Mouse (Mus musculus): ENCODE measurements around the gene Ripor3. TPM values are rescaled to one million over a fixed set of nuclear protein-coding genes. Genes with fewer than 3 reads are reported as not detected.

The Ripor3 gene
- polyA plus RNA-seq, 1 experiment from 2014 or later: 0.55 TPM

DNA sequence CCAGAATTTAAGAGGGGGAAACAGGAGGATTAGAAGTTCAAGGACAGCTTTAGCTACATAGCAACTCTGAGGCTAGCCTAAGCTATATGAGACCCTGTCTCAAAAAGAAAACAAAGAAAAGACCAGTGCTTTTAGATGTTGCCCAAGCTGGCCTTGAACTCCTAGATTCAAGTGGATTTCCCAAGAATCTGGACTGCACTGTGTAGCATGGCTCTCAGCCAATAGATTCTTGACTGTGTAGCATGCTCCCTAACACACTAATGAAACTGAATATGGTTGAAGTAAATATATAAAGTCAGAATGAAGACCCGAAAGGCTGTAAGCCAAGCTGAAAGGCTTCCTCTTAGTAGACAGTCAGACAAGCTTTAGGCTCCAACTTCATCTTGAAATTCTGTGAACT, 41.7 kb upstream of the Ripor3 start:
- H3K9ac ChIP-seq (ENCODE audit: low read length): no peak overlapping the region
- WGBS: 97% methylated on average over 1 of the region's 1 CpGs
- peaks cover 23% of the 10 kb centered on the region for H3K4me1 ChIP-seq (ENCODE audit: control insufficient read depth, insufficient read depth, low read length)
- H3K27ac ChIP-seq (replicated peaks; ENCODE audit: low read depth, low read length): no peak overlapping the region
- DNase-seq (ENCODE audit: low spot score) (no peak), ATAC-seq (ENCODE audit: insufficient number of reproducible peaks, low FRiP score, low TSS enrichment, low read depth) (no peak)
- peaks cover 18% of the 10 kb centered on the region for H3K27me3 ChIP-seq (ENCODE audit: control insufficient read depth, insufficient read depth, low read length)
- no peak overlapping the region for H3K4me3 ChIP-seq (ENCODE audit: low read depth, low read length)
- H3K4me2 ChIP-seq (ENCODE audit: low read depth, severe bottlenecking): no peak overlapping the region
- no peaks in the 10 kb centered on the region for H3K9me3 ChIP-seq (ENCODE audit: control insufficient read depth, low read length)
- H3K36me3 ChIP-seq (ENCODE audit: control insufficient read depth, insufficient read depth, low read length): no peaks in the 10 kb centered on the region

GRCm38 (mm10) chr2:168050000-168050942, 39.9 kb upstream of the Ripor3 start:
- Histone ChIP-seq H3K9me3 (ENCODE audit: control insufficient read depth, low read length) (no peaks in the 10 kb centered on the region), H3K4me1 (ENCODE audit: control insufficient read depth, insufficient read depth, low read length) (peaks cover 18% of the 10 kb centered on the region), H3K27ac (replicated peaks; ENCODE audit: low read depth, low read length) (no peak overlapping the region), H3K4me3 (ENCODE audit: low read depth, low read length) (peak overlapping the region; percentile 47), H3K9ac (ENCODE audit: low read length) (peak overlapping the region; percentile 55), H3K27me3 (ENCODE audit: control insufficient read depth, insufficient read depth, low read length) (peaks cover 18% of the 10 kb centered on the region), H3K36me3 (ENCODE audit: control insufficient read depth, insufficient read depth, low read length) (no peaks in the 10 kb centered on the region; the same call in 1 of the 2 replicates), H3K4me2 (ENCODE audit: low read depth, severe bottlenecking) (peak overlapping the region; percentile 90)
- ATAC-seq (ENCODE audit: insufficient number of reproducible peaks, low FRiP score, low TSS enrichment, low read depth) (no peak), DNase-seq (ENCODE audit: low spot score) (peak; percentile 63)
- under 1% methylated on average over 53 of the region's 56 CpGs for WGBS

- no peak for ATAC-seq (ENCODE audit: insufficient number of reproducible peaks, low FRiP score, low TSS enrichment, low read depth)
- Histone ChIP-seq H3K36me3 (ENCODE audit: control insufficient read depth, insufficient read depth, low read length) (no peaks in the 10 kb centered on the region; the same call in 1 of the 2 replicates), H3K4me2 (ENCODE audit: low read depth, severe bottlenecking) (peak overlapping the region; percentile 90; the same call in 1 of the 2 replicates), H3K4me1 (ENCODE audit: control insufficient read depth, insufficient read depth, low read length) (peaks cover 18% of the 10 kb centered on the region), H3K4me3 (ENCODE audit: low read depth, low read length) (peak overlapping the region; percentile 7; the same call in 1 of the 2 replicates), H3K9ac (ENCODE audit: low read length) (no peak overlapping the region), H3K9me3 (ENCODE audit: control insufficient read depth, low read length) (no peaks in the 10 kb centered on the region), H3K27ac (replicated peaks; ENCODE audit: low read depth, low read length) (no peak overlapping the region), H3K27me3 (ENCODE audit: control insufficient read depth, insufficient read depth, low read length) (peaks cover 18% of the 10 kb centered on the region)
- WGBS: 9% methylated on average over 14 of the region's 16 CpGs
- peak; percentile 42 for DNase-seq (ENCODE audit: low spot score)
These were observed 38.7 kb upstream of the Ripor3 start for GRCm38 (mm10) chr2:168049002-168049635.

- H3K9me3 ChIP-seq (ENCODE audit: control insufficient read depth, low read length): no peaks in the 10 kb centered on the region
- WGBS: 78% methylated on average over 4 of the region's 4 CpGs
These were observed 36.0 kb upstream of the Ripor3 start for GRCm38 (mm10) chr2:168046467-168046866.

DNA sequence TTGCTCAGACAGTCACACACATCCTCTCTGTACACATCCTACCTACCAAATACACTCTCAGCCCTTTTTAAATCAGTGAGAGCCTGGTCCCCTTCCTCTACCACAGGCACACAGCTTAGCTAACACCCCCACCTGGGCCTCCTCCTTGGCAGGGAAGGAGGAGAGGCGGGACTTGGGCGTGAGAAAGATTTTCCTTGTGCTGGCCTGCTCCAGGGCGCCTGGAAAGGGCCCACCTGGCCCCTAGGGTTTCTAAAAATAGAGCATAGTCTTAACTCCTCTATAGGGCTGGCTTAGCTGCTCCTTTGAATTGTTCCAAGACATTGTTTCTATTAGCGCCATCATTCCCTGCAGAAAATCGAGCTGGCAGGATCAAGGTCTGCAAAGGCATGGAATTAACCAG, 35.4 kb upstream of the Ripor3 start:
- no peaks in the 10 kb centered on the region; the same call in 1 of the 2 replicates for H3K36me3 ChIP-seq (ENCODE audit: control insufficient read depth, insufficient read depth, low read length)
- H3K4me2 ChIP-seq (ENCODE audit: low read depth, severe bottlenecking): no peak overlapping the region
- DNase-seq (ENCODE audit: low spot score): no peak
- H3K4me1 ChIP-seq (ENCODE audit: control insufficient read depth, insufficient read depth, low read length): peaks cover 16% of the 10 kb centered on the region
- no peak overlapping the region; the same call in 1 of the 2 replicates for H3K27ac ChIP-seq (replicated peaks; ENCODE audit: low read depth, low read length)
- 23% methylated on average over 5 of the region's 5 CpGs for WGBS
- ATAC-seq (ENCODE audit: insufficient number of reproducible peaks, low FRiP score, low TSS enrichment, low read depth): 0 out of 2 replicates have a peak, but pooled peaks have one; percentile 32
- peaks cover 11% of the 10 kb centered on the region for H3K27me3 ChIP-seq (ENCODE audit: control insufficient read depth, insufficient read depth, low read length)
- H3K9ac ChIP-seq (ENCODE audit: low read length): no peak overlapping the region
- no peak overlapping the region for H3K4me3 ChIP-seq (ENCODE audit: low read depth, low read length)
- no peaks in the 10 kb centered on the region for H3K9me3 ChIP-seq (ENCODE audit: control insufficient read depth, low read length)

More at GRCm38 (mm10) chr2:168046467-168046866, 36.0 kb upstream of the Ripor3 start:
- no peak overlapping the region for H3K27ac ChIP-seq (replicated peaks; ENCODE audit: low read depth, low read length)
- peaks cover 18% of the 10 kb centered on the region for H3K4me1 ChIP-seq (ENCODE audit: control insufficient read depth, insufficient read depth, low read length)
- peak; percentile 46 for DNase-seq (ENCODE audit: low spot score)
- no peak overlapping the region for H3K9ac ChIP-seq (ENCODE audit: low read length)
- no peak overlapping the region for H3K4me2 ChIP-seq (ENCODE audit: low read depth, severe bottlenecking)
- H3K4me3 ChIP-seq (ENCODE audit: low read depth, low read length): no peak overlapping the region
- no peaks in the 10 kb centered on the region; the same call in 1 of the 2 replicates for H3K36me3 ChIP-seq (ENCODE audit: control insufficient read depth, insufficient read depth, low read length)
- H3K27me3 ChIP-seq (ENCODE audit: control insufficient read depth, insufficient read depth, low read length): peaks cover 18% of the 10 kb centered on the region
- ATAC-seq (ENCODE audit: insufficient number of reproducible peaks, low FRiP score, low TSS enrichment, low read depth): no peak

DNA sequence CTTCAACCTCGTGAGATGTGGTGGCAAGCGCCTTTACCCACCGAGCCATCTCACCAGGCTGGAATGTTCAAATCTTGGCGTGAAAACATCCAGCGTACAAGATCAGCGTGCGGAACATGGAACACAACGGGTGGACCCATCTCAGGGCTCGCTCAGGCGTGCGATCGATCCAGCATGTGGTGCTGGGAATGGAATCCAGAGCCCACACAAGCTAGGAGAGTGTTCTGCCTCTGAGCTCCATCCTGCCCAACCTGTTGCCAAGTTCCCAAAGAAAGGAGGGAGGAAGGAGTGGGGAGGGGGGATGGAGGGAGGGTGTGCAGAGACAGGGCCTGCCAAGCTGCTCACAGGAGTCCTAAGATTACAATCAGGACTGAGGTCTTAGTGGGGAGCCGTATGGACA, 34.9 kb upstream of the Ripor3 start:
- no peaks in the 10 kb centered on the region; the same call in 1 of the 2 replicates for H3K36me3 ChIP-seq (ENCODE audit: control insufficient read depth, insufficient read depth, low read length)
- H3K4me2 ChIP-seq (ENCODE audit: low read depth, severe bottlenecking): no peak overlapping the region
- H3K9me3 ChIP-seq (ENCODE audit: control insufficient read depth, low read length): no peaks in the 10 kb centered on the region
- peaks cover 10% of the 10 kb centered on the region for H3K27me3 ChIP-seq (ENCODE audit: control insufficient read depth, insufficient read depth, low read length)
- H3K9ac ChIP-seq (ENCODE audit: low read length): no peak overlapping the region
- no peak for DNase-seq (ENCODE audit: low spot score)
- 78% methylated on average over 13 of the region's 13 CpGs for WGBS
- no peak for ATAC-seq (ENCODE audit: insufficient number of reproducible peaks, low FRiP score, low TSS enrichment, low read depth)
- H3K27ac ChIP-seq (replicated peaks; ENCODE audit: low read depth, low read length): no peak overlapping the region; the same call in 1 of the 2 replicates
- H3K4me3 ChIP-seq (ENCODE audit: low read depth, low read length): no peak overlapping the region
- peaks cover 13% of the 10 kb centered on the region for H3K4me1 ChIP-seq (ENCODE audit: control insufficient read depth, insufficient read depth, low read length)

GRCm38 (mm10) chr2:168044681-168045287, 34.4 kb upstream of the Ripor3 start:
- no peak overlapping the region for H3K27ac ChIP-seq (replicated peaks; ENCODE audit: low read depth, low read length)
- H3K4me1 ChIP-seq (ENCODE audit: control insufficient read depth, insufficient read depth, low read length): peaks cover 12% of the 10 kb centered on the region
- no peak overlapping the region for H3K9ac ChIP-seq (ENCODE audit: low read length)
- H3K4me3 ChIP-seq (ENCODE audit: low read depth, low read length): no peak overlapping the region
- no peak overlapping the region for H3K4me2 ChIP-seq (ENCODE audit: low read depth, severe bottlenecking)
- no peaks in the 10 kb centered on the region; the same call in 1 of the 2 replicates for H3K36me3 ChIP-seq (ENCODE audit: control insufficient read depth, insufficient read depth, low read length)
- peaks cover 9% of the 10 kb centered on the region for H3K27me3 ChIP-seq (ENCODE audit: control insufficient read depth, insufficient read depth, low read length)
- ATAC-seq (ENCODE audit: insufficient number of reproducible peaks, low FRiP score, low TSS enrichment, low read depth) (no peak), DNase-seq (ENCODE audit: low spot score) (no peak)
- WGBS: 79% methylated on average over 10 of the region's 10 CpGs
- H3K9me3 ChIP-seq (ENCODE audit: control insufficient read depth, low read length): no peaks in the 10 kb centered on the region

DNA sequence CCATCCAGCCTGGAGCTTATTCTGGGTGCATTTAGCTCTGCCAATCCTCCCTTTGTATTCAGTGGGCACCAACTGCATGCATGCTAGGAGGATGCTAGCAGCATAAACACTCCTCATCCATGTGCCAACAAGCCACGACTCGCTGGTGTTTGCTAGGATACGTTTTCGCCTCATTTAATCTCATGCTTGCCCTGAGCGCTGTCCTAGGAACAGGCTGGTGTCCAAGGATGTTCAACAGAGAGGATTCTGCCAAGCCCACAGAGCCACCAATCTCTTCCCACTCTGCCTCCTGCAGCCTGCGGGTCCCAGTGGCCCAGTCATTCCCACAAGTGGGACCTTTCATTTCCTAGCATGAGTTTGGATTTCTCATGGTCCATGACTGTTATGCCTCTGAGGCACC, 31.6 kb upstream of the Ripor3 start:
- ATAC-seq (ENCODE audit: insufficient number of reproducible peaks, low FRiP score, low TSS enrichment, low read depth): no peak
- no peak overlapping the region for H3K9ac ChIP-seq (ENCODE audit: low read length)
- WGBS: 89% methylated on average over 6 of the region's 6 CpGs
- no peaks in the 10 kb centered on the region for H3K27me3 ChIP-seq (ENCODE audit: control insufficient read depth, insufficient read depth, low read length)
- no peak for DNase-seq (ENCODE audit: low spot score)
- no peaks in the 10 kb centered on the region; the same call in 1 of the 2 replicates for H3K36me3 ChIP-seq (ENCODE audit: control insufficient read depth, insufficient read depth, low read length)
- peaks cover 5% of the 10 kb centered on the region; the same call in 1 of the 2 replicates for H3K4me1 ChIP-seq (ENCODE audit: control insufficient read depth, insufficient read depth, low read length)
- no peak overlapping the region for H3K4me2 ChIP-seq (ENCODE audit: low read depth, severe bottlenecking)
- H3K9me3 ChIP-seq (ENCODE audit: control insufficient read depth, low read length): no peaks in the 10 kb centered on the region
- H3K4me3 ChIP-seq (ENCODE audit: low read depth, low read length): no peak overlapping the region
- no peak overlapping the region for H3K27ac ChIP-seq (replicated peaks; ENCODE audit: low read depth, low read length)
